Mouse (Mus musculus) T-helper 17 cell (primary cell): ENCODE measurements around the gene Pdcd1lg2.

Experiments used
- in situ Hi-C, 2 experiments: fragments of 300-600 bp; cut with MboI, MseI; formaldehyde crosslinking; loops; 1 replicate in 1 of 2; 2 replicates in 1 of 2; pipeline ENCODE4 v1.15.1; 2025; ENCODE audit warnings: high pct_unique_total_duplicates in 2 of 2

Pdcd1lg2 gene

DNA sequence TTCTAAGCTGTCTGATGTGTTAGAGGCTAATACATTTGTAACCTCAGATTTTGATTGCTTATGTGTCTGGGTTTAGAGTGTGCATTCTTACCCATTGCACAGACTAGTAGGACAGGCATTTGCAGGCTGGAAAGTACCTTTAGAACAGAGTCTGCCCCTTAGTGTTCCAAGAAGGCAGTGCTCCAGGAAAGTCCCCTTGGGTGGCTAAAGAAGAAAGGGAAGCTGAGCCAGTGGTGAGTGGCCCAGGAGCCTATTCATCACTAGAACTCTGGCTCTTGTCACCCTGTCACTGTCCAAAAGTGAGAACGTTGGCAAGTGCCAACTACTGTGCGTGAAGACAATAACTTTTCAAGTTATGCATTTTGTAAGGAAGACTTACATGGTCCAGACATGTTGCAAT lies 7.2 kb downstream of the Pdcd1lg2 start:
- in situ Hi-C loops = no loop called here

DNA sequence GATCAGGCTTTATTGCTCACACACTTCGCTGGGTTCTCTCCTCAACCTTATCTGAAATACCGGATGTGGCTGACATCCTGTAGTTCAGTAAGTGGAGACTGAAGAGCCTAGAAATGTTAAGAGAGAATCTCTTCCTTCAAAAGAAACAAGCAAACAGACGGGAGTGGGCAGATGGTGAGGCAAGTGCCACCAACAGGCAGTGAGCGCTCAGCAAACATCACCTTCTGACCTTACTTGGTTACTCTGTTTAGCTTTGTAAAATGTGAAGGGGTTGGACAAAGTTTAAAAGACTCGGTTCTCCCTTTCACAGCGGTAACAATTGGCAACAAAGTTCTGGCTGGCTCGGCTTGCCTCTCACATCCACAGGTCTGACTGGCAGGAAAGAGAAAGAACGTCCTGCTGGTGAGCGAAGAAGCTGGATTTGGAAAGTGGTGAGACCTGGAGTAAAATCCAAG lies 8.0 kb downstream of the Pdcd1lg2 start:
- in situ Hi-C loops = no loop called here

GRCm38 (mm10) chr19:29419506-29419905 lies 8.8 kb downstream of the Pdcd1lg2 start:
- in situ Hi-C loops = no loop called here

DNA sequence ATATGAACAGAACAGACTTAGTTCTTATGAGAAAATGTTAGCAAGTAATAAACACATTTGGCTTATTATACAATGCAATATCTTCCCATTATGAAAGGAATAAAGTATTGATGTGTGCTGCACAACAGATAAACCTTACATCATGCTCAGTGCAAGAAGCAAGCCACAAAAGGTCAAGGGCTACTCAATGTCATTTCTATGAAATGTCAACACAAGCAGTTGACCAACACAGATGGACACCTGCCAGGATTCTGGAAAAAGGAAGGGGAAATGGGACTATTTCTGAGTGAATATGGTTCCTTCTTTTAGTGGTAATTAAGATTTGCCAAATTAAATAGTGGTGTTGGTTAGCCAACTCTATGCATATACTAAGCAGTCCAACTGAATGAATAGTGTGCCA lies 9.2 kb downstream of the Pdcd1lg2 start:
- in situ Hi-C loops = no loop called here

- in situ Hi-C loops = no loop called here
These were observed 9.7 kb downstream of the Pdcd1lg2 start for GRCm38 (mm10) chr19:29420397-29420796.

DNA sequence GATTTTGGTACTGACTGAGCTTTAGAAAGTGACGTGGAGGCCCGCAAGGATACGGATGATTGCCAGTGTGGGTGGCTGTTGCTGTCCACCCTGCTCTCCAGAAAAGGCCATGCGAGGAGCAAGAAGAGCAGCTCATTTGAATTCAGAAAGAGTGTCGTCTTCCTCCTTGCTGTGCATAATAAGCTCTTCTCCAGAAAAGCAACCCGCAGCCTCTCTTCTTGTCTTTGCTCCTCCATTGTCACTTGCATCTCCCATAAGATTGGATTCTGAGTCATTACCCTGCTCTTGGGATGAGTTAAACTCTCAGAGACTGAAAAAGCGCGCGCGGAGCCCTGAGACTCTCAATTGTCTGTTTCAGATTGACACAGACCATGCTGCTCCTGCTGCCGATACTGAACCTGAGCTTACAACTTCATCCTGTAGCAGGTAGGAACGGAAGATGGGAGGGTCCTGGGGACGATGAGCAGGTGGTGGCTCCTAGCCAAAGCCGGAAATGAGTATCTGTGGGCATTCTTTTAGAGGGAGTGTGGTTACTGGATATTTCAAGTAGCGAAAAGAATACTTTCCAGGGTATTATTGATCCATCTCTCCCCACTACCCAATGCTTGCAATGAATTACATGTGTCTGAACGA lies 11.4 kb downstream of the Pdcd1lg2 start:
- in situ Hi-C loops = no loop called here

- in situ Hi-C loops = no loop called here
These were observed 12.1 kb downstream of the Pdcd1lg2 start for GRCm38 (mm10) chr19:29422796-29423195.

DNA sequence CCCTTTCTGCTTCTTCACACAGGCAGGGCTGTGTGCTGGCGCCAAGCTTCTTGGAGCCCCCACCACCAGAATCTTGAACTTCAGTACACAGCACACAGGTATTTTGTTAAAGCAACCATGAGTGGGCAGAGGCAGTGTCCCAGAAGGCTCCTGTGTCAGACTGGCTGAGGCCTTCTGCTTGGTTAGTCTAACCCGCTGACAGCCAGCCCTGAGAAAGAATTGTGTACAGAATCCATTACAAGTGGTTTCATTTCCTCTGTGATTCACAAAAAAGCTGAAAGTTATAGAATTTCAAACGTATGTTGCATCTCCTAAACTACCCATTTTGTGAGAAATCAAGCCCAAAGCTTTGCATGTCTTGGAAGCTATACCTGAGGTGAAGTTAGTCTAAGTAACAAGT lies 19.8 kb downstream of the Pdcd1lg2 start:
- in situ Hi-C loops = no loop called here

GRCm38 (mm10) chr19:29430953-29431352 lies 20.2 kb downstream of the Pdcd1lg2 start:
- in situ Hi-C loops = no loop called here

GRCm38 (mm10) chr19:29436793-29437479 lies 26.2 kb downstream of the Pdcd1lg2 start:
- in situ Hi-C loops = no loop called here

DNA sequence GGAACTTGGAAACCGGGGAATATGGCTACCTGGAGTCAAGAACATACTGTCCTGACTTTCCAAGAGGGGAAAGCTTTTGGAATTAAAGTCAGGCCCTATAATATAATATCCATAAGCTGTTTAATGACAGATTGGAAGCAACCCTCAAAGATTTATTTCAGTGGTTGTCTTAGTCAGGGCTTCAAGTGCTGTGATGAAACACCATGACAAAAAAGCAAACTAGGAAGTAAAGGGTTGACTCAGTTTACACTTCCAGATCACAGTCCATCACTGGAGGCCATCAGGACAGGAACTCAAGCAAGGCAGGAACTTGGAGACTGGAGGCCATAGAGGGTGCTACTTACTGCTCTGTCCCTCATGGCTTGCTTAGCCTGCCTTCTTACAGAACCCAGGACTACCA lies 27.1 kb downstream of the Pdcd1lg2 start:
- in situ Hi-C loops = no loop called here

GRCm38 (mm10) chr19:29439242-29439641 lies 28.5 kb downstream of the Pdcd1lg2 start:
- in situ Hi-C loops = no loop called here

DNA sequence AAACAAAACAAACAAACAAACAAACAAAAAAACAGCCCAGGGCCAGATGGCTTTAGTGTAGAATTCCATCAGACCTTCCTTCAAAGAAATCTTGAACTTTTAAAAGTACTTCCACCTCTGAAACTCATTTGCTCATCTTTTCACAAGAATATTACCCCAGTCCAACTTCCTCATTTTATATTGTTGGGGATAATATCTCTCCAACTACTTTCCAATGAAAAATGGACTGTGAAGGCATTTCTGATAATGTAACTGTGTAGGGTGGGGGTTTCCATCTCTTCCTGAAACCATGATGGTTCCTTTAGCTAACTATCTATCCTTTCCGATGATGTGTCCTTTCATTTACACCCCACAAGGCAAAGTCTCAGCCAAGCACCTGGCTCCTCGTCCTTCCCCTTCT lies 31.8 kb downstream of the Pdcd1lg2 start:
- in situ Hi-C loops = no loop called here

DNA sequence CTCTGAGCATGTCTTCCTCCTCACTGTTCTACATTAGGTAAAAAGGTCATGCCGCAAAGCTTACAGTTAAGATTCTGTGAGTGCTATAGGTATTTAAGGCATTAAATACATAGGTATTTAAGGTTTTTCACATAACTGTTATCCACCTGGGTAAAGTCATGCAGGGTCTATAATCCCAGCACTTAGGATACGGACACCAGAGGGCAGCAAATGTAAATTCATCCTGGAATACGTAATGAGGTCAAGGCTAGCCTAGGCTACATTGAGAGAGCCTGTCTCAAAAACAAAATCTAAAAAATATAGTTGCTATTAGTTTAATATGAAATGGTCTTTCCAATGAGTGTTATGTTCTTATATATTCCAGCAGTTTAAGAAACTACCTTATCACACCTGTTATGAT lies 33.6 kb downstream of the Pdcd1lg2 start:
- in situ Hi-C loops = no loop called here

DNA sequence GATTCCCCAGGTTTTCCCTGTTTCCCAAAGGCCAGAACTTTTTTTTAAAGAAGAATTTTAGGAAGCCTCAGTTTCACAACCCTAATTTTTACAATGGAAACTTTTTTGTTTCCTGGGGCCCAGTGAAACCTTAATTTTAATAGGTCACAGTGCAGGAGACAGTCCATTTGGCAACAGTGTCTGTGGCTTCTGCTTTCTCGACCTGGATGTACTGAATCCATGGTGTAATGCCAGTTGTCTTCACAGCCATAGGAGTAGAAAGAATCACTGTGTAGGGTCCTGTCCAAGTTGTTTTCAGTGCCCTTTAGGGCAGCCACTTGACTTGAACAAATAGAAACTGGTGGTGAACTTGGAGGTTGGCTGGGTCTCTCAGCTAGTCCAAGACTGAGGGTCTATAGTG lies 37.7 kb downstream of the Pdcd1lg2 start:
- in situ Hi-C loops = loop anchor here in 1 of 2 experiments (5.0 kb wide), 1 partner anchor 56 kb away; no protein-coding TSS in a partner anchor

DNA sequence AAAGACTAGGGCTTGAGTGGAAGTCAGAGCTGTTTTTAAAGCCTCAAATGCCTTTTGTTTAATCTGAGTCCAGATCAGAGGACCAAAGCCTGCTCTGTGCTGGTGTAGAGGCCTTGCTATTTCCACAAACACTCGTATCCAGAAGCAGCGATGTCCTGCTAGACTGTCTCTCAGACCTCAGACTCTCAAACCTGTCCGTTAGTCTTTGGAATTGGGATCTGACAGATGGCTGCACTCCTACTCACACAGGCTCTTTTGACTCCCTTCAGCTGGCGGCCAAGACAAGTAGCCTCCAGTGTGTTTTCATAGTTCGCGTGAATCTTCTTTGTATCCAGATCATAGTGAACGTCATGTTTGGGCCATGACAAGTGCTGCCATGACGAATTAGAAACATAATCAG lies 39.7 kb downstream of the Pdcd1lg2 start:
- in situ Hi-C loops = no loop called here

GRCm38 (mm10) chr19:29454141-29454601 lies 43.5 kb downstream of the Pdcd1lg2 start:
- in situ Hi-C loops = no loop called here

GRCm38 (mm10) chr19:29455156-29455555 lies 44.4 kb downstream of the Pdcd1lg2 start:
- in situ Hi-C loops = no loop called here

DNA sequence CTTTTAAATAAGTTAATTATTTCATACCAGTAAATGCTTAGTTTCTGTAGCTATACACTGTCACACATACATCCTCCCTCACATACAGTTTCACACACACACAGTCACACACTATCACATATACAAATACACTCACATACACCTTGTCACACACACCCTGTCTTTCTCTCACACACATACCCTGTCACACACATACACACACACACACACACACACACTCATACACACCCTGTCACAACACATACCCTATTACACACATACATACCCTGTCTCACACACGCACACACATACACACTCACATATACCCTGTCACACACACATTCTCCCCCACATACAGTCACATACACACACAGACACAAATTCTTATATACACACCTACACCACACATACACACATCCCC lies 47.3 kb downstream of the Pdcd1lg2 start:
- in situ Hi-C loops = no loop called here

- in situ Hi-C loops = loop anchor here in 1 of 2 experiments (5.0 kb wide), 1 partner anchor 50 kb away; no protein-coding TSS in a partner anchor
These were observed 51.7 kb downstream of the Pdcd1lg2 start for GRCm38 (mm10) chr19:29462462-29462861.

DNA sequence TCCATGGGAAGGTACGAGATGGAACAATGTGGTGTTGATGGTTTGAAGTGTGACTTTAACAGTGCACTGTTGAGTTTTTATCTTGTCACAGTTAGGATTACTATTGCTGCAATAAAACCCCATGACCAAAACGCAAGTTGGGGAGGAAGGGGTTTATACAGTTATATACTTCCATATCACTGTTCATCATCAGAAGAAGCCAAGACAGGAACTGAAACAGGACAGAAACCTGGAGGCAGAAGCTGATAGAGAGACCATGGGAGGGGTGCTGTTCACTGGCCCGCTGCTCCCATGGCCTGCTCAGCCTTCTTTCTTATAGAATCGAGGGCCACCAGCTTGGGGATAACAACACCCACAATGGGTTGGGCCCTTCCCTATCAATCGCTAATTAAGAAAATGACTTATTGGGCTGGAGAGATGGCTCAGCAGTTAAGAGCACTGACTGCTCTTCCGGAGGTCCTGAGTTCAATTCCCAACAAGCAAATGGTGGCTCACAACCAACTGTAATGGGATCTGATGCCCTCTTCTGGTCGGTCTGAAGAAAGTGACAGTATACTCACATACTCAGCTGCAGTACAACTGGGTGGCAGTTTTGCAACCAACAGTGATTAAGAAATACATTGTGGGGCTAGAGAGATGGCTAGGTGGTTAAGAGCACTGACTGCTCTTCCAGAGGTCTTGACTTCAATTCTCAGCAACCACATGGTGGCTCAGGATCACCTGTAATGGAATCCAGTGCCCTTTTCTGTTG lies 53.1 kb downstream of the Pdcd1lg2 start:
- in situ Hi-C loops = loop anchor here in 1 of 2 experiments (5.0 kb wide), 1 partner anchor 48 kb away; no protein-coding TSS in a partner anchor

DNA sequence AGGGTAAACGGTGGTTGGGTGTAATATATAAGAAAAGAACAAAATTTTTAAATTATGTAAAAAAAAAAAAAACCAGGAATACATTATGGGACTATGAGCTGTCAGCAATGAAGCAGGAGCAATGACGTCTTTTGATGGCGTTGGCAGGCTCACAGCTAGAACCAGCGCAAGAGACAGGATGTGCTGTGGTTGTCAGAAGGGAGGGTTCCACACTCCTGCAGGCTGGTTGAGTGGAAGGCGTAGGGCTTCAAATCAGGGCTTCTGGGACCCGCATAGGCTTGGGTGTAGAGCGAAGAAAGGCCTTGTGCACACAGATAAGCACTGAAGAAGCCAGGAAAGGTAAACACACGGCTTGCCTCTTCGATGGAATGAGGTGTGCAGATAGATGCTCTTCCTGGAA lies 56.1 kb downstream of the Pdcd1lg2 start:
- in situ Hi-C loops = no loop called here
